Mouse (Mus musculus): ENCODE results near the gene 1110008L16Rik.

DNA sequence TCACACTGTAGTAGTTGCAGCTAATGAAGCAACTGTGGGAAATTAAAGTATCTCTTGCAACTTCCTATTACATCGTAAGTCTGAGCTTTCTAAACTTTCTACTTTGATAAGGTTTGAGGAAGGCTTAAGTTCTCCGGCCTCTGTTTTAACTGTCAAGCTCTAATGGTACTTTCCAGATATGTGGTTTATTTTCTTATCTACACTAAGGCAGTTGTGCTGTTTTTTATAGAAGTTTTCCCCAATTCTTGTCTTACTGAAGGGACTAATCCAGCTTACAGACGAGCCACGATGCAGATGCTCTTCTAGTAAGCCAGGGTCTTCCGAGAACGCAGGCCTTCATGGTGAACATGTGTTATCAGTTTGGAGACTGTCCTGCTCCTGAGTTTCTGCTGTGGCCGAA is 30.0 kb downstream of the 1110008L16Rik start:
- TF ChIP-seq POLR2A (IDR thresholded peaks at IDR 0.05; ENCODE audit: control insufficient read depth, low read depth, low read length) (no peak), CTCF (IDR thresholded peaks at IDR 0.05; ENCODE audit: control insufficient read depth, insufficient read depth, insufficient replicate concordance, low read depth, low read length) (no peak)
